Mouse (Mus musculus): ENCODE measurements at regions not wholly inside any gene's neighbourhood (a gene's known extent, or its start where the extent isn't known, plus 50 kb on each side); places are given as distances from the start of the nearest gene placed in this dataset.
A peak's percentile ranks its signal among the peaks of the same experiment; 100 is the strongest.

- no peak for DNase-seq
Observed at GRCm38 (mm10) chr1:185628401-185628800, 173.8 kb downstream of the Slc30a10 start.

- no peak for DNase-seq
Observed at GRCm38 (mm10) chr1:185629976-185630375, 175.3 kb downstream of the Slc30a10 start.

DNA sequence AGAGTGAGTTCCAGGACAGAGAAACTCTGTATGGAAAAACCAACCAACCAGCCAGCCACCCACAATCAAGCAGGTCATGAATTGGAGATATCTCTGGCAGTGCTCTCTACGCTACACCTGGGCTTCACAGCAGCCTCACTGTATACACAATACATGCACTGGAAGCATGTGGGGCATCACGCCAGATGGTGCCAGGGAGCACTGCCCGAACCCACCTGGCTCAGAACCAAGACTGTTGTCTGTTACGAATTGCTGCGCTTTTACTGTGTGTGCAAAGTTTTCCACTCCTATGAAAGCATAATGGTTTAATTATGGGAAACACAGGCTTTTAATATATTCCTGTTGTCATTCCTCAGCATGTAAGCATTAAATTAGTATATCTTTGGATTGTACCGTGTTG, 184.0 kb downstream of the Slc30a10 start:
- no peak for DNase-seq

DNA sequence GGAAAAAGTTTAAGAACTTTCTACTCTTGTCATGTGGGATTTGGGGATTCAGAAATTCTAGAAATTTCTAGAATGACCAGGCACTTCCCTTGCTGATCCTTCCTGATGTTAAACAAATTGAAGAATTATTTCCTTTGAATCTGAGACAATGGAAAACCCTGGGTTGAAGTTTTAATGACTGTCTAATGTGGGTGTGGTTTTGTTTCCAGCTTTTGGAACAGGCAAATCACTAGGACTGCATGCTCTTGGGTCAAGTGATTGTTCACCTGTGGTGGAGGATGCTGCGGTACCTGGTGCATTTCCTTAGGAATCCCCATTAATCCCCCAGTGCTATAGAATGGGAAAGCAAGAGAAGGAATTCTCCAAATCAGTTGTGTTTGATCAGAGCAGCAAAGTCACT, 184.8 kb downstream of the Slc30a10 start:
- DNase-seq: no peak

GRCm38 (mm10) chr1:185644026-185644425, 189.4 kb downstream of the Slc30a10 start:
- no peak for DNase-seq

GRCm38 (mm10) chr1:185648128-185648527, 193.5 kb downstream of the Slc30a10 start:
- DNase-seq: no peak

GRCm38 (mm10) chr1:185648926-185649325, 194.3 kb downstream of the Slc30a10 start:
- DNase-seq: no peak

DNA sequence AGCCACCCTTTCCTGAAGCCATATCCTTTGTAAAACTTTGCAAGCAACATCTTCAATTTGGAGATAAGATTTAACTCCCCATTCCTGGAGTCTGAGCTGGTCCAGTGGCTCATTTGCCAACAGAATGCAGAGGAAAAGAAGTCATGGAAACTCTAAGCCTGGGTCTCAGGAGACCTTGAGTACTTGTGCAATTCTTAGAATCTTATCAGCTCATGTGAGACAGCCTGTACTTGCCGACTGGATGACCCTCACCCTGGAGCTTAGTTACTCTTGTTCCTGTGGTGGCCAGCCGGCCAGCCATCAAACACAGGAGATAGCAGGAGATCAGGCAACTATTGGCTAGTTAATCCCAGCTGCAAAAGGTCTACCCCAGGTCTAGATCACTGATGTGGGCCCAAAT, 196.3 kb downstream of the Slc30a10 start:
- DNase-seq: no peak

- no peak for DNase-seq
Observed at GRCm38 (mm10) chr1:185655021-185655420, 200.4 kb downstream of the Slc30a10 start.

GRCm38 (mm10) chr1:185655461-185655860, 200.8 kb downstream of the Slc30a10 start:
- no peak for DNase-seq

- no peak for DNase-seq
Observed at GRCm38 (mm10) chr1:185657286-185657685, 202.6 kb downstream of the Slc30a10 start.

DNA sequence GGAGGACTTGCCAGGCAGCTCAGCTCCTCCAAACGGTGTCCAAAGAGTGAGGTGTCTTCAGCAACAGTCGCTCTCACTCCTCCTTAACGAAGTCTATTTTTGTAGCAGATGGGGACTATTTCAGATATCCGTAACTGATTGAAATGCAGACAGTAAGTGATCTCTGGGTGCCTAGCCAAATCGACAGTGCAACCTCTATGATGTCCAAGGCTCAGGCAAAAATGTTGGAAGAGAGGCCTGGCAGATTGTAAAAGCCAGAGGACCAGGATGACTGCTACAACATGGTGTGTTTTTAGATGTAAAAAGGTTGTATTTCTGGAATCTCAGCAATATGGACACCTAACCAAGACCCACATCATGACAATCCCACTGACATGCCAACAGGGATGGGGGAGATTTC, 204.8 kb downstream of the Slc30a10 start:
- no peak for DNase-seq

DNA sequence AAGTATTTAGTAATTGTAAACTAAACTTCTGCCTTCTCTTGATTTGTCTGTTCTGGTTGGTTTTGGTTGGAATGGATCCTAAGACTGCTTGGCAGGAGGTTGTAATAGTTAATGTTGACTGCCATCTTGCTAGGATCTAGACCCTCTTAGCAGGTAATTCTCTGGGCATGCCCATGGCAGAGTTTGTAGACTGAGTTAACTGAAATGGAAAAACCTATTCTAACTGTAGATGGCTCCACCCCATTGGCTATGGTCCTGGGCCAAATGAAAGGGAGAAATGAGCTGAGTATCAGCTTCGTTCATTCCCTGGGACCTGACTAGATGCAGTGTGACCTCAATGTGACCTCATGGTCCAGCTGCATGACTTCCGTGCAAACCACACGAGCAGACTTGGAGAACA, 207.7 kb downstream of the Slc30a10 start:
- DNase-seq: no peak

GRCm38 (mm10) chr1:185670029-185670741, 215.5 kb downstream of the Slc30a10 start:
- DNase-seq: no peak

- no peak for DNase-seq
Observed at GRCm38 (mm10) chr1:185672940-185673339, 218.3 kb downstream of the Slc30a10 start.

- no peak for DNase-seq
Observed at GRCm38 (mm10) chr1:185675674-185676420, 221.2 kb downstream of the Slc30a10 start.

DNA sequence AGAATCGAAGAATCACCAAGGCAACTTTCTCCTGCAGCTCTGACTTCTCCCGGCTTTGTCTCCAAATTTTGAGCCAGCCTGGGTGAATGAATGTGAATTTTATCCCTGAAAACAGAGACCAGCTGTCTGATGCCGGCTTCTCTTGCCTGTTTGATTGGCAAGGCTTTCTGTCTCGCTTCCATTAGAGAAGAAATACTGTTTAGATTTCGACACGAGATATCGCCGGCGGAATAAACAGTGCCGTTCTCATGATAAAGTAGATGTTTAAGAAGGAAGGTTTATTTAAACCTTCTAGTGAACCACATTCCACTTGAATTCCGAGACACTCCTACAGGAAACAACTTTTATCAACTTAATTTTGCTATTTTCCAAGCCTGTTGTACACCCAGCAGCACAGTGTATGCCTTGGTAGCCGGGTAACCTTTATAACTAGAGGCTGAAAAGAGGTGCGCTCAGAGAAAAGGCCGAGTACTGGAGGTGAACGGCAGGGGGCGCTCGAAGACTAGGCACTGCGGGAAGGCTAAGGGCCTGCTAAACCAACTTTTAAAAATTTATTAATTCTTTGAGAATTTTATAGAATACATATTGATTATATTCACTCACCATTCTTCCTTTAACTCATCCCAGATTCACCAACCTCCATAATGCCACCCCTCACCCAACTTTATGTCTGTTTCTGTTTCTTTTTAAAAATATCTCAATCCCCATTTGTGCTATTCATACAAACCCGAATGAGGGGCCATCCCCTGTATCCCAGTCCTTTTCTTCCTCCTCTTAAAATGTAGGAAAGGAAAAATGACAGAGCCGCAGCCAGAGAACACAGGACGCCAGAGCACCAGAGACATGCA, 227.2 kb downstream of the Slc30a10 start:
- peak; percentile 87 for DNase-seq

DNA sequence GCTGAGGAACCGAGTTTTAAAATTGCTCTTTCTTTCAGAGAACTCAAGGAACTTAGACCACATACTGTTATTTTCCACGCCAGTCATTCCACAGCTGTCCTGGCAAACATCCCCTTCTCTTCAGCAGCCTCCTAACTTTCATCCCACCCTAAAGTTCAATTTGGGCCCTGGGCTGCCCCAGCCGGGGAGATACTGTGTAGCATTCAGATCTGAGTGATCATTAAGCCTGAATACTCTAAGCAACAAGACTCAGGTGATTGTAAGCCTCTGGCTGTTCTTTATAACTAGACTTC, 227.8 kb downstream of the Slc30a10 start:
- DNase-seq: no peak

DNA sequence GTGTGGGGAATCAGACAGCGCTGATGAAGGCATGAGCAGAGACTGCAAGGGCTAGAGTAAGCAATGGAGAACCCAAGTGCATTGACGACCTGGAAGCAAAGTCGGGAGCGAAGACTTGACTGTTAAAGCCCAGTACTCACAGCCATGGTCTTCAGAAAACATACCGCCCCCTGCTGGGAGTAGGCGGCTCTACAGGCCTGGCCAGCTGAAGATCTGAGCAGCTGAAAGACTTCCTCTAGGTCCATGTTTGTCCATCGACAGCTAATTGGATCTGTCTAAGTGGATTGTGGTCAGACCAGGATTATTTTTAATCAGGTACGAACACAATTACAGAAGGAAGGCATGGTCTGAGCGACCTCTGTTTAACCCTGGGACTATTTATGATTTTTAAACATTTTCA, 230.0 kb downstream of the Slc30a10 start:
- DNase-seq: no peak

DNA sequence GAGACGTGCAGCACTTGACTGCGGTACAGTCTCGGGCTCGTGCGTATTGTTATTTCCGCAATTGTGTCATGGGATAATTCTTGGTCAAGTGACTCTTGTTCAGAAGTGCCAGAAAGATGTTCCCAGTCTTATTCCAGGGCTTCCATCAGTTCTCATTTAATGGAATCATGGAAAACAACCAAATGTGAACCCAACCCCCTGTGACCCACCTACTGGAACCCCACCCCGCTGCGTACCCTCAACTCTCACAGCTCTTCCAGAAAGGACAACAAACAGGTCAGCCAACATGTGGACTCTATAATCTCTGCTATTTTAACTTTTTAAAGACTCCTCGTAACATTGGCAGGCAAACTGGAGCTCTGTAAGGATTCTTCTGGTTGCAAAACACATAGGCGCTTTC, 233.9 kb downstream of the Slc30a10 start:
- DNase-seq: no peak

DNA sequence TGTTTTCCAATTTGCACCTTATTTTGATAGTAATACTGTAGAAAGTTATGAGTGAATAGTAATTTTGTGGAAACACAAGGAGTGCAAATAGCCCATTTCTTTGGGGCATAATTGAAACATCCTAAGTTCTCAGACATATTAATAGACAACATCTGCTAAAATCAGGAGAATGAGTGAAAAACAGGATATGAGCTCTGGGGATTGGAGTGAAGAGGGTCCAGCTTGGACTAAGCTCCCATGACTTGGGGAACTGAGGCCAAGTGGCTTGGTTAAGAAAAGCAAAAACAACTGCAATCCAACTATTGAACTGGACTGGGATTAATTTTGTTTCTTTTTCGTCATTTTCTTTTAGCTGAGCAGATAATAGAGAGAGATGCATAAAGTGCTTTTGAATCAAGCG, 240.7 kb downstream of the Slc30a10 start:
- no peak for DNase-seq

DNA sequence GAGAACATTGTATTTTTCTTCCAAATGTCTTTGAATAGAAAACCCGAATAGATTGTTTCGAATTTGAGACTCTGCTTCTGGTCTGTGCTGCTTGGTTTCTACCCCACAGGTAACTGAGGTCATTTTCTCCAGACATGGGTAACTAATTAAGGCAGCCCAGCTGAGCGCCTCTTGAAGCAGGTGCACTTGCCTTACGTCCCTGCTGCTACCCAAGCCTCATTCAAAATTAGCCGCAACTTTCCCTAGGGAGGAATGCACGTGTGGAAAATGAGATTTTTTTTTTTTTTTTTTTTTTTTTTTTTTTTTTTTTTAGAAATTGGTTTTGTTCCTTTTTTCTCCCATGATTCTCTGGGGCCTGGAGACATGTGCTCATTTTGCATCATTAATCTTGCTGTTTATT, 245.1 kb downstream of the Slc30a10 start:
- DNase-seq: no peak

DNA sequence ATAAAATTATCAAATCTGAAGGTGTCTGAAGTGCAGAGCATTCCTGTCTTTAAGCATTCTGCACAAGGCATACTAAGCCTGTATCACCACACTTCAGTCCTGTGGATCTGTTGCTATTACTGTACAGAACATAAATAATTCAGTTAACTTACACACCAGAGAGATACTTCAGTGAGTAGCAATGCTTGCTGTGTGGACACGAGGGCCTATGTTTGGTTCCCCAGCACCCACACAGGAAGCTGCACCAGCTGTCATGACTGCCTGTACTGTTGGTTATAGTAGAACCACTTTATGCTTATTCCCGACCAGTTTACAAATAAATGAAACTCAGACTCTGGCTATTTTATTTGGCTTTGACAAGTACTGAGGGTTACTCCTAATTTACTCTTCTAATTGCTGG, 271.7 kb downstream of the Slc30a10 start:
- no peak for DNase-seq

- no peak for DNase-seq
Observed at GRCm38 (mm10) chr1:185726811-185727210, 272.2 kb downstream of the Slc30a10 start.
